Mouse (Mus musculus): Measurements from ENCODE around the gene Acot6. TPM values are rescaled to one million over a fixed set of nuclear protein-coding genes. Genes with fewer than 3 reads are reported as not detected.

Acot6 gene
- total RNA-seq, 2 experiments from 2014 or later: 4.7 to 6.9 TPM

DNA sequence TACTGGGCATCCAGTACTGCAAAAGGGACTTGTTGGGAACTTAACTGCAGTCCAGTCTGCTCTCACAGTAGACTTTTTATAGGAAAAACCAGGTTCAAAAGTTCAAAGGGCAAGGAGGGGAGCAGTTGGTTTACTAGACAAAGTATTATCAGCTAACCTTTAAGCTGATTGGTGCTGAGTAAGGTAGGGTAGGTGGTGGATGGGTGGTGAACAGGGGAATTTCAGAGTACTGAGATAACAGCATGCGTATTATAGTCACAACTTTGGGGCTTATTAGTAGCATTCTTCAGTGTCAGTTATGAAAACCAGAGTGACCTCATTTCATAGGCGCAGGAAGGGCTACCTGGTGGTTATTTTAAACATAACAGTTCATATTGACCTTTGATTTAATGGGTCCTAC lies 849 bp upstream of the Acot6 start:
- ATAC-seq (replicated peaks; ENCODE audit: low FRiP score, low TSS enrichment, poor library complexity, severe bottlenecking): no peak

DNA sequence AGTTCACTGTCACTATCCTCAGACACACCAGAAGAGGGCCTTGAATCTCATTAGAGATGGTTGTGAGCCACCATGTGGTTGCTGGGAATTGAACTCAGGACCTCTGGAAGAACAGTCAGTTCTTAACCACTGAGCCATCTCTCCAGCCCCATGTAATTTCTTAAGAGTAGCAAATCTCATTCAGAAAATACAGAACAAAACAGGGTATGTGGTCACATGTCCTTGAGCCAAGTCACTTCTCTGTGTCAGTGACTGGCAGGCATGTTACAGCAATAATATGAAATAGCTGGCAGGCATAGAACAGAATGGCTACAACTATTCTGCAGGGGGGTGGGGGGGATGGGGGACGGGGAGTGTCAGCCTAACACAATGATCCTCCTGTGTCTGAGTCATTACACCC lies 383 bp upstream of the Acot6 start:
- no peak for ATAC-seq (replicated peaks; ENCODE audit: low FRiP score, low TSS enrichment, poor library complexity, severe bottlenecking)

DNA sequence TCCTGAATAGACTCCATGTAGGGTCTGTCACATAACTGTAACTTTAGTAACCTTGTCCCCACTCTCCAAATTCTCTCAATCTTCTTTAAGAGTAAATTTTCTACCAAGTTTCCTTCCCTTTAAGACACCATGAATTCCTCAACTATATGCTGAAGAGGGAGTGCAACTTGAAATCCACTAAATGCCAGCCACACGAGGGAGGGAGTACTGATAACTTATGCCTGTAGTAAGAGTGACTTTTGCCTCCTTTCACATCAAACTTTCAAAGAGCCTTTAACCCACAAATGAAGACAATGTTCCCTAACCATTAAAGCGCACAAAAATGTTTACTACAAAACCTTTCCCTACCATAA lies 1.0 kb downstream of the Acot6 start:
- ATAC-seq (replicated peaks; ENCODE audit: low FRiP score, low TSS enrichment, poor library complexity, severe bottlenecking): no peak

DNA sequence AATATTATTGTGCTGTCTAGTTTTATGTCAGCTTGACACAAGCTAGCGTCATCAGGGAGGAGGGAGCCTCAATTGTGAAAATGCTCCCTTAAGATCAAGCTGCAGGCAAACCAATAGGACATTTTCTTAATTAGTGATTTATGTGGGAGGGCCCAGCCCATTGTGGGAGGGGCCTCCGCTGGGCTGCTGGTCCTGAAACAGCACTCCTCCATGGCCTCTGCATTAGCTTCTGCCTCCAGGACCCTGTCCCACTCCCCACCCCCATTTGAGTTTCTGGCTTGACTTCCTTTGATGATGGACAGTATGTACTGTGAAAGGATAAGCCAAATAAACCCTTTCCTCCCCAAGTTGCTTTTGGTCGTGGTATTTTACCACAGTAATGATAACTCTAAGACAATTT lies 6.6 kb downstream of the Acot6 start:
- ATAC-seq (replicated peaks; ENCODE audit: low FRiP score, low TSS enrichment, poor library complexity, severe bottlenecking): no peak

DNA sequence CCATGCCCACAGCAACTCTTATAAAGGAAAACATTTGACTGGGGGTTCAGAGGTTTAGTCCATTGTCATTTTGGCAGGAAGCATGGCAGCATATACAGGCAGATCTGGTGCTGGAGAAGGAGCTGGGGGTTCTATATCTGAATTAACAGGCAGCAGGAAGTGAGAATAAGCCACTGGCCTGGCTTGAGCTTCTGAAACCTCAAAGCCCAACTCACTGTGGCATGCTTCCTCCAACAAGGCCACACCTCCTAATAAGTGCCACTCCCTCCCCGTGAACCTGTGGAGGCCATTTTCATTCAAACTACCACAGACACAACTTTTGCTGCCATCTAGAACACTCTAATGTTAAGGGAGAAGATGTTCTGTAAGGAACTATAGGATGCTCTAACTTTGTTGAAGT lies 7.2 kb downstream of the Acot6 start:
- ATAC-seq (replicated peaks; ENCODE audit: low FRiP score, low TSS enrichment, poor library complexity, severe bottlenecking): no peak

DNA sequence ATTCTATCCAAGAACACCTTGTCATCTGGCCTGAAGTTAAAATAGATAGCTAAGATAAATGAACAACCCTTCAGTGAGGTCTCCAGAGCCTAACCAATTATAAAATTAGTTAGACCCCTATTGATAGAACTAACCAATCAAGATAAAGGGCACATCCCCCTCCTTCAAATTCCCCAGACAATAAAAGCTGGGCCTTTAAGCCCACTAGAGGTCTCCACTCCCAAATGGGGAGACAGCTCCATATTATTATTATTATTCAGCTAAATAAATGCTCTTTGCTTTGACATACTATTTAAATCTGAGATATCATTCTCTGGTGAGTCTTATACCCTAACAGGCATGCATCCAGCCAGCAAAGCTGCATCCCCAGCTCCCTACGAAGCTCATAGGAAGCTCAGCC lies 9.5 kb downstream of the Acot6 start:
- no peak for ATAC-seq (replicated peaks; ENCODE audit: low FRiP score, low TSS enrichment, poor library complexity, severe bottlenecking)

DNA sequence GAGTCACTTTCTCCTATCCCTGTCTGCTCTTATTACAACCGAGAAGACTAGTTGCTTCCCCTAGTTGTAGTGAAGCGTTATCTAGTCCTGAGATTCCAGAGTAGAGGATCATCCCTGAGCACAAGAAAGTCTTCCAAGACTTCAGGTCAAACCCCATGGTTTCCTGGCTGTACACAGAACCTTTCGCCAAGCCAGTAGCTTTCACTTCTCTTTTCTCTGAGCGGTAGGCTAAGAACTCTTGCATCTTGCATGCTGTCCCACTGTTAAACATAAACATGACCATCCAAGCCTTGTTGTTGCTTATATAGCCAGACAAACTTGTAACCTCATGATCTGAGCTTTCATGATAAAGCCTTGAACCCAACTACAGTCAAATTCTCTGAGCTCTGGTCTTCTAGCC lies 10.4 kb downstream of the Acot6 start:
- ATAC-seq (replicated peaks; ENCODE audit: low FRiP score, low TSS enrichment, poor library complexity, severe bottlenecking): no peak

DNA sequence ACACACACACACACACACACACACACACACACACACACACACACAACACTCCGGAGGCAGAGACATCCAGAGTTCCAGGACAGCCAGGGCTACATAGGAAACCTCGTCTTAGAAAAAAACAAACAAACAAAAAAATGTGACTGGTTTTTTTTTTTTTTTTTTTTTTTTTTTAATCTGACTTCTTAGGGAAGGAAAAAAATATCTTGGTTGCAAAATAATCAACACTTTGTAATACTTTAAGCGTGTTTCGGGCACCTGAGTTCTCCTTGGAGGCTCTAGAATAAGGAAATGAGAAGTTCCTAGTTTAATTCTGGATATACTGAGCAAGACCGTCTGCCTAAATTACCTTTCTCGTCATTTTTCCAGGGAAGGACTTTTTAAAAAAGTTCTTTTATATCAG lies 13.2 kb downstream of the Acot6 start:
- ATAC-seq (replicated peaks; ENCODE audit: low FRiP score, low TSS enrichment, poor library complexity, severe bottlenecking): no peak

DNA sequence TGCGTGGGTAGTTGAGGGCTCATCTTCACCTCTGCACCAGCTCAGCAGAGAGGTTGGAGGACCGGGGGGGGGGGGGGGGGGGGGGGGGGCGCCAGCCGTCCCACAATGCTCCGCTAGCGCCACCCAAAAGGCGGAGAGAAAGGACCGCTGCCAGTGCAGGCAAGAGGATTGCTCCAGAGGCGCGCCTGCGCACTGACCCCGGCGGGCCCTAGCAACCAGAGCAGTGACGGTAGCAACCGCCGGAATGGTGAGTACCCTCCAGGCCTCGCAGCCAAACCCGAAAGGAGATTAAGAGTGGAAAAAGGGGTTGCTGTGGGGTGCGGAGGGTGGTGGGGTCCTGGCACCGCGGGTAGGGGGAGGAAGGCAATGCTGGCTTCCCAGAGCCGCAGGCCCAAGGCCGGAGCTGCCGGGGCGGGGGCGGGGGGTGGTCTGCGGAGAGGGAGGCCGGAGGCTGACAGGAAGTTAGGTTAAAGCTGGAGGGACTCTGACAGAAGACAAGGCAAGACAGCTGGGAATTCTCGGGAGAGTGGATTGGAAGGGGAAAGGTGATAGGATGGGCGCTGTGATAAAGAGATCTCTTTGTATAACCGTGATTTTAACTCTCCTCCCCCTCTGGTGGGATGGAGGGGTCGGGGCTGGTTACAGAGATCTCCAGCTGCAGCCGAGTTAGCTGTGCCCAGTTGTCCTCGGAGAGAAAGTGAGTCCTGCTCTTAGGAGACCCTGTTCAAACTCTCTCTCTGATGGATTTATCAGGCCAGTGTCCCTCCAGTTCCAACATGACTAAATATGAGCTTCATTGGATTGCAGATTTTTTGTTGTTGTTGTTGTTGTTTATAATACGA lies 13.9 kb downstream of the Acot6 start, which contains the start of gene Dnal1:
Dnal1 (plus strand) TSS at position 214 of the 842 bp plus-strand sequence.
- peak; percentile 97 for ATAC-seq (replicated peaks; ENCODE audit: low FRiP score, low TSS enrichment, poor library complexity, severe bottlenecking)

DNA sequence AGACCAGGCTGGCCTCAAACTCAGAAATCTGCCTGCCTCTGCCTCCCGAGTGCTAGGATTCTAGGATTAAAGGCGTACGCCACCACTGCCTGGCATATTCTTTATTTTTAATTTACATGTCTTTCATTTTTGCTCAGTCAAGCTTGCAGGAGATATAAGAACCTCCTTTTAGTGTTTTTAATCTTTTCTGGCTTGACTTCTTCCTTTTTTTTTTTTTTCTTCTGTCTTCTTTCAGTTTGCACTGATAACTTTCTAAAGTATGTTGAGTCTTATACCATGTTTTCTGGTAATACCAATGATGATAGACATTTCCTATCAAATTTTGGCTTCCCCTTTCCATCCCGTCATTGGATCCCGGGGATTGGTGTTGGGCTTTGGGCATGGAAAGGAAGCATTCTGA lies 19.1 kb downstream of the Acot6 start:
- ATAC-seq (replicated peaks; ENCODE audit: low FRiP score, low TSS enrichment, poor library complexity, severe bottlenecking): no peak

DNA sequence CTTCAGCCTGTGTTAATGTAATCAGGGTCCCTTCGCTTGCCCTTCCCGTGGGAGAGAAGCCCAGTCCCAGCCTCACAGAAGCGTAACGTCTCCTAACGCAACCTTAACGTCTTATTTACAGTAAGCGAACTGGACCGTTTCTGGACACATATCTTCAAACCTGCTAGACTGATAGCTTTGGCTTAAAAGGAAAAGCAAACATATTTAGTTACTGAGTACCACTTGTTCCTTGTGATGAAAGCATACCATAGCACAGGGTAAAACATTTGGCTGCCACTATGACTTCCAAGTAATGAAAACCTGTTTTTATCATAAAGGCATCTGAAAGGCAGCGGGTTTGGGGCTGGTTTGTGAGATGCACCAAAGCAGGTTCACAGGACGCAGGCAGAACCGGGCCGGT lies 25.4 kb downstream of the Acot6 start:
- ATAC-seq (replicated peaks; ENCODE audit: low FRiP score, low TSS enrichment, poor library complexity, severe bottlenecking): no peak

DNA sequence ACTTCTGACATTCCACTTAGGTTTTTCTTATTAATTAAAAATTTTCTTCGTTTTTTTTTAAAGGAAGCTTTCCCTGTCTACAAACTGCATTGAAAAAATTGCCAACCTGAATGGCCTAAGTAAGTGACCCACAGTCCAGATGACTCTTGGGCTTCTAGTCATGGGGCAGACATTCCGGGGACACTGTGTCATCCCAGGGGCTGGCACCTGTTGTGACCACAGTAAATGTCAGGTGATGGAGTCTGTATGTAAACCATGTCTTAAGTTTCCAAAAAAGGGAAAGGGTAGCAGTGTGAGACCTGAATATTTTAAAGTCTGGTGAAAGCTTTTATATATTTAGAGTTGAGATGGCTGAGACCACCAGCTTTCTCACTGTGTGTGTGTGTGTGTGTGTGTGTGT lies 26.4 kb downstream of the Acot6 start:
- no peak for ATAC-seq (replicated peaks; ENCODE audit: low FRiP score, low TSS enrichment, poor library complexity, severe bottlenecking)

DNA sequence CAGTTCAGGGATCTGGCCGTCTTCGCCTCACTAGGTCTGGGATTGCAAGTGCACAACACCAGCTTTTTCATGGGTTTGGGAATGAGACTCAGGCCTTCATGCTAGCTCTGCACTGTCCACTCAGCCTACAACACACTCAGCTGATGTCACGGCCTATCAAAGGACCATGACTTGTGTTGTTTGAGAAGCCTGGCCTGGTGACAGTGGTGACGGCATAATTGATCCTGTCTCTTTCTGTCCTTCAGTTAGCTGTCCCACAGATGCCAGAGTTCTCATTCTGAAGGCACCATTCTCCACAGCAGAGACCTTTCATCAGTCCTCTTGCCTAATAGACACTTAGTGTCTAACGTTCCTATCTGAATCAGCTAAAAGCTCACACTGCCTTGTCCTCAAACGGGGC lies 28.1 kb downstream of the Acot6 start:
- ATAC-seq (replicated peaks; ENCODE audit: low FRiP score, low TSS enrichment, poor library complexity, severe bottlenecking): no peak

DNA sequence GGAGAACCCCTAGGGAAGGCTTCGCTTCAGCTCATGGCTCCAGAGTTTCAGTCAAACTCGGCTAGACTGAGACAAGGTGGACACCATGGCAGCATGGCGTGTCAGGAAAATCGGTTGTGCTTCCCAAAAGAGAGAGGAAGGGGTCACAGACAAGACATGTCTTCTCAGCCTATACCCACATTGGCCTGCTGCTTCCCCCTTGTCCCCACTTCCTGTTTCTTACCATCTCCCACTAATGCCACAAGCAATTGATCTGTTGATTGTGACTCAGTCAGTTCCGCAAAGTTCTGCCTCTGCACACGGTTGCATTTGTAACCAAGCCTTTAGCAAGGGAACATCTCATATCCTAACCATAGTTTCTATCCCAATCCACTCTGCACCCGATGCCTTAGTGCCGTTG lies 29.5 kb downstream of the Acot6 start:
- no peak for ATAC-seq (replicated peaks; ENCODE audit: low FRiP score, low TSS enrichment, poor library complexity, severe bottlenecking)

DNA sequence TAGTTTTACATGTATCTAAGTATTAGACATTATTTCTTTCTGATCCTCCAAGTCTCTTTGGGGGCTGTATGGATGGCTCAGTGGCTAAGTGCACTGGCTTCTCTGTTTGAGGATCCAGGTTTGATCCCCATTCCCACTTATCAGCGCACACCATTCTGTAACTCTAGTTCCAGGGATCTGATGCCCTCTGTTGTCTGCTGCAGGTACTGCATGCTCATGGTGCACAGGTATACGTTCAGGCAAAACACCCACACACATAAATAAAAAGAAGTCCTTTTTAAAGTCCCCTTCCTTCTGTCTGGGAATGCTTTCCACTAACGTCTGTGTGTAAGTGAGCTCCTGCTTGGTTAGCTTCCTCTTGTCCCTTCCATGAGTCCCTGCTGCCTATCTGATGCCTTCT lies 31.8 kb downstream of the Acot6 start:
- 0 out of 2 replicates have a peak, but pooled peaks have one; percentile 57 for ATAC-seq (replicated peaks; ENCODE audit: low FRiP score, low TSS enrichment, poor library complexity, severe bottlenecking)

DNA sequence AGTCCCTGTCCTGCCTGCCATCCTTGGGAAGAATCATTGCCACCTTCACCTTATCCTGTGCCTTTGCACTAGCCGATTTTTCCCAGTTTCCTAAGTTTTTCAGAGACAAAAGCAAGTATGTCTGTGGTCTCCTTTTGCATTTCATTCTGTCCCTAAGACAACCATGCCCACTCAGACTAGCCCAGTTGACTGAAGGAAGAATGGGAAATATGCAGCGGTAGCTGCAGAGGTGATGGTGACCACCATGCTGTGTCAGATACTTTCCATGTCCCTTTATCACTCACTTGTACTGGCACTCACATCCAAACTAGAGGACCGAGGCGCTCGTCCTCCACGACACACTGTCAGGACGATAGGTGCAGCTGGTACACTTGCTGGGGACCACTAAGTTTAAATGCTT lies 36.7 kb downstream of the Acot6 start:
- no peak for ATAC-seq (replicated peaks; ENCODE audit: low FRiP score, low TSS enrichment, poor library complexity, severe bottlenecking)

DNA sequence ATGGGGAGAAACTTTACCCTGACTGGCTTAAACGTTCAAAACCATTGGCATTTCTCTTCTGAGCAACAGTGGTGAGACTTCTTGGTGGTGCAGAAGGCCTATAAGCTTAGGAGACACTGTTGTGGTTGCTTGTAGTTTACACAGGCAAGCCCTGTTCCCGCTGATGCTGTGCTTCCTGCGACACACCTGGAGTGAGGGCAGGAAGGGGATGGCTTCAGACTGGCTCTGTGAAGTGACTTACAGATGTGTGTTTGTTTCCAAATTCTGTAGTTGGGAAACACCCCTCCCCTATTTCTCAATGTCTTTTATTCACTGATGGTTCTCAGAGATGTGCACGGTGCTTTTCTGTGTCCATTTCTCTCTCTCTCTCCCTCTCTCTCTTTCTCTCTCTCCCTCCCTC lies 39.7 kb downstream of the Acot6 start:
- ATAC-seq (replicated peaks; ENCODE audit: low FRiP score, low TSS enrichment, poor library complexity, severe bottlenecking): no peak

DNA sequence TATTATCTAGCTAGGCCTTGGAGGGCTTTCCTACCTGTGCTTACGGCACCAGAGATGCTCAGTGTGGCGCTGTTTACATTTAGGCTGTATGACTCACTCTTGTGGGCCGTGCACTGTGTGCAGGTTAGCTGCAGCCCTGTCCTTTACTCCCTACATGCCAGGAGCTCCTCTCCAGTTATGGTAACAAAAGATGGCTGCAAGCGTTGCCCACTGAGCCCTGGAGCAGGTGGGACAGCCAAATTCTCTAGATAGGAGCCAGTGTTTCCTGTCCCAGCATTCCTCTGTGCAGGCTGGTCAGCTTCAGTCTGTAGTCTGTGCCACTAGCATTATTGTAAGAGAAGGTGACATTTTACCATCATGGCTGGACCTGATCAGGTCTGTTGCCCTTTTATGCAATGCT lies 40.8 kb downstream of the Acot6 start:
- ATAC-seq (replicated peaks; ENCODE audit: low FRiP score, low TSS enrichment, poor library complexity, severe bottlenecking): no peak

DNA sequence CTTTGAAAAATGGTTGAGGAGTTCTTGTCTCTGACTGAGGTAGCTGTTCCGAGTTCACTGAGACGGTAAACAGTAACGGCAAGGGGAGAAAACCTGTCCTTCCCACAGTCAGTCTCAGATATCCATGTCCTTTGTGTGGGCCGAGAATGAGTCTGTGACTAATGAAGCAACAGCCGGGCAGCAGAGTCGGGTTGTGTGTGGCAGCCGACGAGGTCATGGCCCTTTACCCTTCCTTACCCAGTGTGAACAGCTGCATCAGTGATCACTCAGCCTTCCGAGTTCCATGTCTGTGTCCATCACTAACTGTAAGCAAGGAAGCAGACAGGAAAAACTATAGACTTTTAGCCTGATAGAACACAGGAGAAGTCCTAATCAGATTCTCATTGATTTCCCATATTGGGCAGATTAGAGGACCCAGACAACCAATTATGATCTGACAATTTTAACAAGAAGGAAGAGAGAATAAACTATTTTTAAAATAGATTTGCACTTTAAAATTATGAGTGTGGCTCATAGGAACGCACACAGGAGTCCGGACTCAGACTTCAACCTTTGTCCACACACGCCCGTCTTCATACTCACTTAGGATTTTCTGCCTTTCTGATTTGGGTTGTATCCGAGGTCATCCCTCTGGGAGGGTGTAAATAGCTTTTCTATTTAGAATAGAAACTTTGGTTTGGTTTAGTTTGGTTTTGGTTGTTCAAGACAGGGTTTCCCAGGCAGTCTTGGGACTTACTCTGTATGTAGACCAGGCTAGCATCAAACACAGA lies 42.0 kb downstream of the Acot6 start:
- no peak for ATAC-seq (replicated peaks; ENCODE audit: low FRiP score, low TSS enrichment, poor library complexity, severe bottlenecking)

DNA sequence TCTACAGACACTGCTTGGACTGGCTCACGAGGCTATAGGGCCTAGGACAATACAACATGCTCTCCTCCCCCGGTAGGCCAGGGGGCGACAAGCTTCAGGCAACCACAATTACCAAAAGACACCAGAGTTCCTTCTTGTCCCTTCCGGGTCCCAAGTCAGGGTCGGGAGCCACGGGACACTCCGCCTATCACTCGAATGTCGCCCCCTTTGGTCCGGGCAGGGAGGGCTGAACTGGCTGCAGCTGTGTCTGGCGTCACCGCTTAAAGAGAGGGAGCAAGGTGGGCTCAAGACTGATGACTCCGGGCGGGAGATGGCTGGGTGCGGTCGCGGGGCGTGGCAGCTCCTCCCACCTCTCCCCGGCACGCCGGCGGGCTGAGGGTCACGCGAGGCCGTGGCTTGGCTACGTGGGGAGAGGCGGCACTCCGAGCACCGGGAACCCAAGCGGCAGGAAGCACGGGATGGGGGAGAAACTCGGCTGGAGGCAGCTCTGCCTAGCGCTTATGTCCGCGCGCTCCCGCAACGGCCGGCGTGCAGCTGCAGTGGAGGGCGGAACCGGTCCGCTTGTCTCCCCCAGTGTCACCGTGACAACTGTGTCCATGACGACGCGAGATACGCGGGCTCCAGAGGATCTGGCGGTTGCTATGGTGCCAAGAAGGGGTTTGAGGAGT lies 47.6 kb downstream of the Acot6 start, which contains the start of gene Pnma1:
Pnma1 (minus strand) TSS at position 536 of the 668 bp plus-strand sequence.
- ATAC-seq (replicated peaks; ENCODE audit: low FRiP score, low TSS enrichment, poor library complexity, severe bottlenecking): peak; percentile 60
